Mouse (Mus musculus): ENCODE data around the gene Nt5c.
"Not testable (repeated sequence)": the region's sequence is repeated elsewhere in the genome, so short reads cannot be mapped to it uniquely, and the experiment has no call there.

Gene Nt5c

GRCm38 (mm10) chr11:115510507-115510888, 18.8 kb upstream of the Nt5c start:
- no peak for DNase-seq (ENCODE audit: low read depth)

- DNase-seq (ENCODE audit: low read depth) = no peak
These were observed 18.3 kb upstream of the Nt5c start for GRCm38 (mm10) chr11:115509773-115510506.

- DNase-seq (ENCODE audit: low read depth) = peak; percentile 41
These were observed 16.4 kb upstream of the Nt5c start for GRCm38 (mm10) chr11:115508061-115508460.

GRCm38 (mm10) chr11:115506586-115506985, 14.9 kb upstream of the Nt5c start:
- DNase-seq (ENCODE audit: low read depth) = peak; percentile 54

- DNase-seq (ENCODE audit: low read depth) = no peak
These were observed 11.0 kb upstream of the Nt5c start for GRCm38 (mm10) chr11:115502636-115503035.

- not testable (repeated sequence) for DNase-seq (ENCODE audit: low read depth)
These were observed 4.9 kb upstream of the Nt5c start for GRCm38 (mm10) chr11:115496559-115496958.

GRCm38 (mm10) chr11:115492387-115492786, 725 bp upstream of the Nt5c start:
- DNase-seq (ENCODE audit: low read depth) = no peak

GRCm38 (mm10) chr11:115490441-115491355, 964 bp downstream of the Nt5c start:
- DNase-seq (ENCODE audit: low read depth) = no peak

GRCm38 (mm10) chr11:115488551-115489104, 3.0 kb downstream of the Nt5c start:
- DNase-seq (ENCODE audit: low read depth) = no peak

- DNase-seq (ENCODE audit: low read depth) = no peak
These were observed 6.5 kb downstream of the Nt5c start for GRCm38 (mm10) chr11:115485155-115485554.

- peak; percentile 77 for DNase-seq (ENCODE audit: low read depth)
These were observed 7.9 kb downstream of the Nt5c start for GRCm38 (mm10) chr11:115483726-115484125.

- no peak for DNase-seq (ENCODE audit: low read depth)
These were observed 8.4 kb downstream of the Nt5c start for GRCm38 (mm10) chr11:115483278-115483677.

- DNase-seq (ENCODE audit: low read depth) = no peak
These were observed 10.0 kb downstream of the Nt5c start for GRCm38 (mm10) chr11:115481553-115482259.

GRCm38 (mm10) chr11:115478296-115478938, 13.2 kb downstream of the Nt5c start:
- DNase-seq (ENCODE audit: low read depth) = no peak

- DNase-seq (ENCODE audit: low read depth) = not testable (repeated sequence)
These were observed 14.3 kb downstream of the Nt5c start for GRCm38 (mm10) chr11:115477388-115477787.

- not testable (repeated sequence) for DNase-seq (ENCODE audit: low read depth)
These were observed 15.0 kb downstream of the Nt5c start for GRCm38 (mm10) chr11:115476630-115477029.

- DNase-seq (ENCODE audit: low read depth) = no peak
These were observed 15.9 kb downstream of the Nt5c start for GRCm38 (mm10) chr11:115475758-115476237.

GRCm38 (mm10) chr11:115475025-115475757, 16.5 kb downstream of the Nt5c start, which contains the start of gene Armc7:
Gene Armc7, plus strand, starts transcription at chr11:115475667.
- peak; percentile 94 for DNase-seq (ENCODE audit: low read depth)

GRCm38 (mm10) chr11:115473626-115474275, 17.9 kb downstream of the Nt5c start:
- DNase-seq (ENCODE audit: low read depth) = peak; percentile 97

- no peak for DNase-seq (ENCODE audit: low read depth)
These were observed 19.5 kb downstream of the Nt5c start for GRCm38 (mm10) chr11:115472183-115472582.
